Mouse (Mus musculus) G1E (cell line): ENCODE data around the gene Dclk2.

Source experiments
- CTCF ChIP-seq: IDR thresholded peaks from 2 replicates; pipeline ENCODE4 v1.5.1; 2012; ENCODE audit warnings: low read depth, low read length, inconsistent platforms, mixed read lengths
- GATA1 ChIP-seq: IDR thresholded peaks from 2 replicates; pipeline ENCODE4 v1.6.1; 2012; ENCODE audit warnings: borderline replicate concordance, low read length, inconsistent platforms, mixed read lengths
- GATA2 ChIP-seq: IDR thresholded peaks from 2 replicates; pipeline ENCODE4 v1.6.1; 2012; ENCODE audit warnings: low read depth, low read length, inconsistent platforms, borderline replicate concordance
- POLR2AphosphoS5 ChIP-seq: IDR thresholded peaks from 2 replicates; pipeline ENCODE4 v1.6.1; 2012; ENCODE audit warnings: low read depth, low read length, inconsistent platforms; ENCODE audit not compliant: insufficient replicate concordance

- TF ChIP-seq CTCF (no peak), GATA2 (no peak), GATA1 (no peak), POLR2AphosphoS5 (no peak)
Measured at GRCm38 (mm10) chr3:86920343-86921083, at the start of gene Dclk2.
